Mouse (Mus musculus): ENCODE results near the gene Rbp3. TPM values are rescaled to one million over a fixed set of nuclear protein-coding genes. Genes with fewer than 3 reads are reported as not detected.

Rbp3 gene
- total RNA-seq, 2 experiments from 2014 or later, result 0.07 TPM; not detected in 1

DNA sequence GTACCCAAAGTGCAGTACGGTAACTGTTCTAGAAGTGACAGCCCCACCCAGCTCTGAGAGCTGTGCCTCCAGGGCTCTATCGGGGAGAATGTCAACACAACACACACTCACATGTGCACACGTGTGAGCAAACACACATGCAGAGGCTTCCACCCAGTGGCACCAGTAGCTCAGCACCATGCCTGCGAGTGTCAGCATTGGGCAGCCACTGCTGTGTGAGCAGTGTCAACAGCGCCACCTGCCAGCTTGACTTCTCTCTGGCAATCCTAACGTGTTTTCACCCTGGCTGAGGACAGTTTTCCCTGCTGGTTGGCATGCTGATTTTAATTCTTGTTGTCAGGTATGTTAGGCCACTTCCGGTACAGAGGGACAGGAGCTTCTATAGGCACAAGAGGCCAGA, 18.9 kb downstream of the Rbp3 start:
- DNase-seq (ENCODE audit: low spot score in 2 of 2), result no peak

GRCm38 (mm10) chr14:33974752-33975151, 20.9 kb downstream of the Rbp3 start:
- DNase-seq (ENCODE audit: low spot score in 2 of 2), result peak in 1 of 2 experiments; percentile 19

DNA sequence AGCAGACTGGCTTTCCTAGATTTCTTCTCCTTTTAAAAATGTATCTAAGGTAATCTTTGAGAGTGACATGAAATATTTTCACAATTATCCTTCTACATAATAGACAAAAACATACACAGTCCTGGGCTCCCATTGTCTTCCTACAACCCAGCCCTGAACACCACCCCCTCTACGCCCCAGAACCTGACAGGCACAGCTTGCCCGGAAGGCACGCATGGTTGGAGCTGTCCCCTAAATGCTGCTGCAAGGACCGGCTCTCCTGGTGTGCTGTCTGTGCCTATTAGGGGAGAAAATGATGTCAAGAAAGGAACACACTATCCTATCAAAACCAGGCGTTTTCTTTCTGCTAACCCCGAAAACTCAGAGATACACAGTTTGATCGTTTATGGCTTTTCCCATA, 23.9 kb downstream of the Rbp3 start:
- no peak for DNase-seq (ENCODE audit: low spot score in 2 of 2)

DNA sequence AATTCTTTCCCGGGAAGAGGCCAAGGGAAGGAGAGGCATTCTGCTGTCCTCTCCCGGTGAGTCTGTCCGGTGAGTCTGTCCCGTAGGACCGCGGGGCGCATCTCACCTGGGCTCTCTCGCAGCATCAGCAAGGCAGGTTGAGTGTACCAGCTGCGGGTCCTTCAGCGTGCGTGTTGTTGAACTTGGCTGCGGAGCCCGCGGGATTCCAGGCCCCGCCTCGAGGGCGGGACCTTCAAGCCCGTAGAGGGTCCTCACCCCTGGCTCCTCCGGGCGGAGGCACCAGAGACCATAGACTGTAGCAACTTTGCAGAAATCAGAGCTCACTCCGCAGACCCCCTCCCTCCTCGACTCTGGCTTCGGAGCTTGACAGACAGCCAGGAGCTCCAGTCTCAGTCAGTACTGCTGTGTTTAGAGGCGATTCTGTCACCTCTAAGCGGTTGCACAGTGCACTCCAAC, 24.8 kb downstream of the Rbp3 start, which contains the start of gene Zfp488:
Zfp488 (minus strand) TSS at position 161 of the 456 bp plus-strand sequence.
- peak in 1 of 2 experiments; percentile 17 for DNase-seq (ENCODE audit: low spot score in 2 of 2)

DNA sequence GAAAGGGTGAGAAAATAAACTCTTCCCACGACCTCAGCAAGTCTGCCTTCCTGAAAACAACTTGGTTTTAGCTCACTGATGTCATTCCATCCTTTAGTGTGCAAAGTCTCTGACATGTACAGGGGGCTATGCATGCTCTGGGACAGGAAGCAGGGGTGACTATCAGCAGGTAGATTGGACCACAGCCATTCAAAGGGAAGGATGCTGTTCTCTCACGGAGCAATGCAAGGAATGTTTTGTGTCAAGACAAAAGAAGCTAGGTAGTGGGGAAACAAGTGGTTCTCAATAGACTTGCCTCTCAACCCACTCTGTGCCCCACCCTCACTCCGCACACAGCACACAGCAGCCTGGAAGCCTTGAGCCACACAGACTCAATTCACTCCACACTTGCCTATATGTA, 35.4 kb downstream of the Rbp3 start:
- DNase-seq (ENCODE audit: low spot score in 2 of 2), result no peak

- no peak for DNase-seq (ENCODE audit: low spot score in 2 of 2)
Measured at GRCm38 (mm10) chr14:33991971-33992370, 38.2 kb downstream of the Rbp3 start.

DNA sequence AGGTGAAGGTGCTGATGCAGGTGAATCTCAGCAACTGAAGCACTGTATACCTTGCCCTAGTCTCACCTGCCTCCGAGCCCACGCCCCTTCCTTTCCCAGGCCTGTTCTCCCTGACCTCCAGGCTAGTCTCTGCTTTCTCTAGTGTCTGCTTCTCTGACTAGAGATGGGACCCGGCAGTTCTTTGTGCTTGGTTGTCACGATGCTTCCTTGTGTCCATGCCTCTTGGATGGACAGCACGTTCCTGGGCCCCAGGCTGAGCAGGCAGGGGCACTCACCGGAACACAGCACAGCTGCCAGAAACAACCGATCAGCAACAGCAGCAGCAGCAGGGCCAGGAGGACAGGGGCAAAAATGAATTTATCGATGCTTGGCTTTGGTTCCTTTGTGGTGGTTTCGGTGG, 39.2 kb downstream of the Rbp3 start:
- DNase-seq (ENCODE audit: low spot score in 2 of 2), result no peak

DNA sequence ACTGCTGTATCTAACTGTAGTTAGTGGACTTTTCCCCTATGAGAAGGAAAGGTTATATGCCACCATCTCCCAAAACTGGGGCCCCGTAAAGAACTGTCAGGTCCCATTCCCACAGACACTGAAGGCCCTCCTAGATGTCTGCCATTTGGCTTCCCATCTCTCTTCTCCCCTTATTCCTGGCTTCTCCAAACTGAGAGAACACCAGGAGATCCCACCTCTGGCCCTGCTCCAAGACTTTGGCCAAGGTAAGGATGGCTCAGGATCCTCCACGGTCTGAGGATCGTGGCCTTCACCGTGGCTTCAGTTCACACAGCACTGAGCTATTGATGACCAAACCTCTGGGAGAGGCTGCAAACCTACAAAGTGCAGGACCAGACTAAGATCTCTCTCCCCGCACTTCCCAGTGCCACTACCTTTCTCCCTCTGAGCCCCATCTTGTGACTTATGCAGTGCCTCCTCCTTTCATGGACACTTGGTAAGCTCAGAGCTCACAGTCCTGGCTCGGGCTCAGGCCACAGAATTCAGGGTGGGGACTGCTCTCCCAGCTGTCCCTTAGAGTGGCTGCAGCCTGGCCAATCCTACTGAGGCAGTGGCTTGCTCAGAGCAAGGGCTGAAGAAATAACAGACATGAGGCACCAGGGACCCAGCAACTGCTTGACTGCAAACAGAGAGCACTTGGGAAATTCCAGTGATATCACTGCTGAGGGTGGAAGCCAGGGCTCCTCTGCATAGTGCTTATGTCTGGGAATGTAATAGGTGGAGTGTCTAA, 39.9 kb downstream of the Rbp3 start:
- DNase-seq (ENCODE audit: low spot score in 2 of 2), result no peak

- no peak for DNase-seq (ENCODE audit: low spot score in 2 of 2)
Measured at GRCm38 (mm10) chr14:33997427-33997826, 43.6 kb downstream of the Rbp3 start.

DNA sequence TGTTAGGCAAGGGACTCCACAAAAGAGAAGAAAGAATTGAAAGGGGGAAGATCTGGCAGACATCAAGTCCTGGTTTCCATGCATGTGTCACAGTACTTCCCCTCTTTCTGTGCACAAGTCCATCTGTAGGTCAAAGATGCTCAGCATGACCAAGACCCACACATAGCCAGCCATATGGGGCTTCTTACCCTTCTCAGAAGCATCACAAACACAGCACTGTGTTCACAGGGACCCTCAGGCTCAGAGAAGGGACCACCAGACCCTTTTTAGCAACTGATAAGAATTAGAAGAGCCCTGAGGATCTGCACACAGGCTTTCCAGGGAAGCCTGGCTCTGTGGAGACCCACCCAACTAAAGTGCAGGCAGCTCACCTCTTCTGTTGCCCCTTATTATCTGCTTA, 46.3 kb downstream of the Rbp3 start:
- DNase-seq (ENCODE audit: low spot score in 2 of 2), result no peak

DNA sequence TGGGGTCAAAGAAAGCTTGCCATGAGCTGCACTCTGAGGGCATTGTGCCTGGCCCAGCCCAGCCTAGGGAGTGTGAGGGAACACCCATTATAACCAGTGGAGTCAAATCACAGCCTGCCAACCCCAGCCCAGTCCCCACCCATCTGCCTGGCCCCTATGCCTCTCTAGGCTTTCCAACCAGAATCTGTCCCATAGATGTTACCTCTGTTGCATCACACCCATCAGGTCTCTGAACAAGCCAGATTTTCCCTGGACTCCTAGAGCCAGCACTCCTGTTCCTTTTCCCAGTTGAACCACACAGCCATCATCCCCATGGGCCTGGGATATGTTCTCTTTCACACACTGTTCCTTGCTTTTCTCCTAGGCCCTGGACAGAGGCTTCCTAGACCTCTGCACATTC, 47.6 kb downstream of the Rbp3 start:
- no peak for DNase-seq (ENCODE audit: low spot score in 2 of 2)

GRCm38 (mm10) chr14:34002358-34002757, 48.6 kb downstream of the Rbp3 start:
- DNase-seq (ENCODE audit: low spot score in 2 of 2), result no peak

Other genes starting within 250 kb of the Rbp3 start
- 1 to 10 TPM; 5.4 to 5.7 TPM for gene Gdf10, start 30.4 kb upstream of the Rbp3 start, total RNA-seq (2021)
- not detected for gene Gdf2, start 13.0 kb upstream of the Rbp3 start, total RNA-seq (2021)
- gene Zfp488, start 24.8 kb downstream of the Rbp3 start, total RNA-seq (2021), result 1 to 10 TPM; 4.0 to 4.1 TPM
- gene Gm30083, start 61.2 kb downstream of the Rbp3 start, total RNA-seq (2021), result not detected
- gene Gm5460, start 62.8 kb downstream of the Rbp3 start, total RNA-seq (2021), result not detected
- not detected for gene Antxrl, start 98.7 kb downstream of the Rbp3 start, total RNA-seq (2021)
- under 1 TPM; 0.45 to 0.63 TPM for gene Anxa8, start 132.0 kb downstream of the Rbp3 start, total RNA-seq (2021)
- not detected for gene A630023A22Rik, start 148.8 kb downstream of the Rbp3 start, total RNA-seq (2021)
- not detected for gene Npy4r, start 198.5 kb downstream of the Rbp3 start, total RNA-seq (2021)
- gene Gprin2, start 247.7 kb downstream of the Rbp3 start, total RNA-seq (2021), result 1 to 10 TPM; 2.9 to 3.3 TPM

Measured in layer of hippocampus, adult 18-20 months (tissue).